Comparison of ENCODE assay signal across 23 mouse cellular contexts in genomic region chr12:58569056-58569455, GRCm38 (mm10).
DNase-seq lines count a peak whose midpoint lies in the region; ATAC-seq and TF ChIP-seq lines count a peak whose summit lies in the region.
"Had no signal": no experiment of that assay in that cellular context is flagged by ENCODE, and none has a peak within 500 bp of the region (broad histone marks: within the 10 kb centered on the region; RNA-seq: fewer than 3 reads in every experiment).

No protein-coding gene starts in this region.

- ATAC-seq in heart, embryonic 11.5 days (replicated peaks; ENCODE audit: insufficient number of reproducible peaks, low FRiP score, low TSS enrichment), result no peak
- no peak for ATAC-seq in kidney, embryonic 15.5 days (replicated peaks; ENCODE audit: low FRiP score)
- ATAC-seq: CD4-positive, CD25-positive, alpha-beta regulatory T cell, adult 4 months; forebrain, embryonic 14.5 days; forebrain, embryonic 16.5 days had no signal

- no peak for TF ChIP-seq CTCF in MEL (IDR thresholded peaks at IDR 0.05 in 2 of 3, conservative IDR thresholded peaks at IDR 0.05 in 1 of 3; ENCODE audit: control insufficient read depth in 1 of 3, insufficient read depth in 1 of 3, low read depth in 2 of 3, low read length in 3 of 3, poor library complexity in 1 of 3, severe bottlenecking in 1 of 3)

- no peaks in the 10 kb centered on the region for H3K27me3 ChIP-seq in heart, embryonic 11.5 days (ENCODE audit: control insufficient read depth, insufficient read depth, low read length)
- no peaks in the 10 kb centered on the region for H3K27me3 ChIP-seq in MEL (ENCODE audit: control insufficient read depth in 1 of 2, insufficient read depth in 2 of 2, low read length in 2 of 2)
- H3K27me3 ChIP-seq in kidney, embryonic 15.5 days, result no peaks in the 10 kb centered on the region
- H3K27me3 ChIP-seq: CH12.LX; embryonic facial prominence, embryonic 12.5 days; forebrain, embryonic 12.5 days had no signal

- TF ChIP-seq EP300 in MEL (IDR thresholded peaks at IDR 0.05; ENCODE audit: low read depth in 1 of 2, low read length in 2 of 2), result no peak

- H3K27ac ChIP-seq in heart, embryonic 11.5 days (ENCODE audit: low read depth, low read length), result no peak overlapping the region
- H3K27ac ChIP-seq in MEL (ENCODE audit: control insufficient read depth, low read depth, low read length), result no peak overlapping the region
- no peak overlapping the region for H3K27ac ChIP-seq in kidney, embryonic 15.5 days
- H3K27ac ChIP-seq: embryonic facial prominence, embryonic 10.5 days; embryonic facial prominence, embryonic 12.5 days; forebrain, embryonic 12.5 days had no signal

- H3K9ac ChIP-seq in heart, embryonic 11.5 days (ENCODE audit: low read depth, low read length), result no peak overlapping the region
- H3K9ac ChIP-seq in MEL (ENCODE audit: control insufficient read depth, low read depth, low read length, poor library complexity, severe bottlenecking), result no peak overlapping the region
- H3K9ac ChIP-seq in kidney, embryonic 15.5 days, result no peak overlapping the region
- H3K9ac ChIP-seq: embryonic facial prominence, embryonic 12.5 days; forebrain, embryonic 12.5 days had no signal

- DNase-seq in heart, adult 11 months, result peak; percentile 66
- peak; percentile 8 for DNase-seq in MEL (ENCODE audit: low read depth, low spot score)
- DNase-seq in urinary bladder, postnatal 4 days (ENCODE audit: low spot score in 2 of 2), result no peak
- DNase-seq: adrenal gland, adult 2 months; adrenal gland, postnatal 10 days; adrenal gland, postnatal 25 days; B cell, adult 2 months; cerebellum, adult 11 months; cerebellum, adult 18-20 months; cerebellum, adult 8-10 months; cerebellum, adult 9-11 months; cerebellum, postnatal 14 days; cerebellum, postnatal 36 days had no signal

- TF ChIP-seq POLR2A in MEL (IDR thresholded peaks at IDR 0.05; ENCODE audit: control insufficient read depth in 1 of 2, insufficient read depth in 1 of 2, low read depth in 1 of 2, low read length in 2 of 2, poor library complexity in 1 of 2), result no peak

- H3K4me1 ChIP-seq in heart, embryonic 11.5 days (ENCODE audit: control insufficient read depth, insufficient read depth, low read length), result no peaks in the 10 kb centered on the region
- H3K4me1 ChIP-seq in MEL (ENCODE audit: control insufficient read depth in 1 of 2, insufficient read depth in 2 of 2, low read length in 2 of 2), result no peaks in the 10 kb centered on the region
- no peaks in the 10 kb centered on the region for H3K4me1 ChIP-seq in kidney, embryonic 15.5 days
- H3K4me1 ChIP-seq: embryonic facial prominence, embryonic 10.5 days; embryonic facial prominence, embryonic 12.5 days; forebrain, embryonic 12.5 days had no signal

- no peaks in the 10 kb centered on the region for H3K36me3 ChIP-seq in heart, embryonic 11.5 days (ENCODE audit: control insufficient read depth, insufficient read depth, low read length)
- H3K36me3 ChIP-seq in MEL (ENCODE audit: control insufficient read depth in 1 of 2, insufficient read depth in 2 of 2, low read length in 2 of 2), result no peaks in the 10 kb centered on the region
- H3K36me3 ChIP-seq in kidney, embryonic 15.5 days, result no peaks in the 10 kb centered on the region
- H3K36me3 ChIP-seq: embryonic facial prominence, embryonic 10.5 days; embryonic facial prominence, embryonic 12.5 days; forebrain, embryonic 12.5 days; G1E had no signal

- no peak overlapping the region for H3K4me2 ChIP-seq in heart, embryonic 11.5 days
- H3K4me2 ChIP-seq in kidney, embryonic 15.5 days, result no peak overlapping the region
- H3K4me2 ChIP-seq: embryonic facial prominence, embryonic 12.5 days; forebrain, embryonic 12.5 days had no signal

- 69% methylated on average over 1 of the region's 1 CpGs for WGBS in heart, embryonic 11.5 days (ENCODE audit: insufficient replicate concordance)
- WGBS in kidney, embryonic 15.5 days, result 90% methylated on average over 1 of the region's 1 CpGs

- H3K79me2 ChIP-seq in MEL (ENCODE audit: control insufficient read depth, insufficient read depth, low read length, poor library complexity), result no peaks in the 10 kb centered on the region

- H3K4me3 ChIP-seq in heart, embryonic 11.5 days (ENCODE audit: low read depth, low read length), result no peak overlapping the region
- H3K4me3 ChIP-seq in MEL (ENCODE audit: control insufficient read depth in 1 of 2, insufficient read depth in 1 of 2, low read depth in 2 of 2, low read length in 2 of 2), result no peak overlapping the region
- no peak overlapping the region for H3K4me3 ChIP-seq in kidney, embryonic 15.5 days (replicated peaks)
- H3K4me3 ChIP-seq: embryonic facial prominence, embryonic 10.5 days; embryonic facial prominence, embryonic 12.5 days; forebrain, embryonic 12.5 days had no signal

- TF ChIP-seq RAD21 in MEL (IDR thresholded peaks at IDR 0.05; ENCODE audit: low read depth, low read length), result no peak

- no peaks in the 10 kb centered on the region for H3K9me3 ChIP-seq in heart, embryonic 11.5 days (replicated peaks; ENCODE audit: control insufficient read depth, low read length)
- no peaks in the 10 kb centered on the region for H3K9me3 ChIP-seq in MEL (replicated peaks; ENCODE audit: insufficient read depth, low read length)
- no peaks in the 10 kb centered on the region for H3K9me3 ChIP-seq in kidney, embryonic 15.5 days (replicated peaks)
- H3K9me3 ChIP-seq: embryonic facial prominence, embryonic 10.5 days; embryonic facial prominence, embryonic 12.5 days; forebrain, embryonic 12.5 days; G1E had no signal

TF ChIP-seq in MEL, 35 proteins besides CTCF, POLR2A, EP300 and RAD21:
- TF ChIP-seq MEF2A (IDR thresholded peaks at IDR 0.05; ENCODE audit: extremely low read depth, insufficient replicate concordance, low read depth, low read length, poor library complexity, severe bottlenecking) (no peak), MAX (IDR thresholded peaks at IDR 0.05; ENCODE audit: low read length) (no peak), MYB (IDR thresholded peaks at IDR 0.05; ENCODE audit: low read depth, low read length) (no peak), NELFE (IDR thresholded peaks at IDR 0.05; ENCODE audit: low read depth, low read length) (no peak), UBTF (IDR thresholded peaks at IDR 0.05; ENCODE audit: borderline replicate concordance, insufficient read depth, low read depth, low read length) (no peak), MAFK (IDR thresholded peaks at IDR 0.05; ENCODE audit: borderline replicate concordance, low read depth, low read length) (no peak), HCFC1 (IDR thresholded peaks at IDR 0.05; ENCODE audit: low read depth, low read length) (no peak), USF1 (IDR thresholded peaks at IDR 0.05; ENCODE audit: low read depth, low read length) (no peak), ZKSCAN1 (IDR thresholded peaks at IDR 0.05; ENCODE audit: low read depth, low read length) (no peak), JUND (IDR thresholded peaks at IDR 0.05; ENCODE audit: low read depth, low read length) (no peak)
TF ChIP-seq in MEL: peak in this region for 0.

Comparison
In these comparisons a context has a peak if more than half of its experiments do, and no peak if none do; other contexts are left out.
1. DNase-seq: peak in heart, adult 11 months (single experiment) and MEL (single experiment); none in urinary bladder, postnatal 4 days (0 of 2).